Mouse (Mus musculus): Measurements from ENCODE around the gene Ksr1. TPM values are rescaled to one million over a fixed set of nuclear protein-coding genes. Genes with fewer than 3 reads are reported as not detected.

The Ksr1 gene
- polyA plus RNA-seq, 1 experiment: 14.5 TPM

DNA sequence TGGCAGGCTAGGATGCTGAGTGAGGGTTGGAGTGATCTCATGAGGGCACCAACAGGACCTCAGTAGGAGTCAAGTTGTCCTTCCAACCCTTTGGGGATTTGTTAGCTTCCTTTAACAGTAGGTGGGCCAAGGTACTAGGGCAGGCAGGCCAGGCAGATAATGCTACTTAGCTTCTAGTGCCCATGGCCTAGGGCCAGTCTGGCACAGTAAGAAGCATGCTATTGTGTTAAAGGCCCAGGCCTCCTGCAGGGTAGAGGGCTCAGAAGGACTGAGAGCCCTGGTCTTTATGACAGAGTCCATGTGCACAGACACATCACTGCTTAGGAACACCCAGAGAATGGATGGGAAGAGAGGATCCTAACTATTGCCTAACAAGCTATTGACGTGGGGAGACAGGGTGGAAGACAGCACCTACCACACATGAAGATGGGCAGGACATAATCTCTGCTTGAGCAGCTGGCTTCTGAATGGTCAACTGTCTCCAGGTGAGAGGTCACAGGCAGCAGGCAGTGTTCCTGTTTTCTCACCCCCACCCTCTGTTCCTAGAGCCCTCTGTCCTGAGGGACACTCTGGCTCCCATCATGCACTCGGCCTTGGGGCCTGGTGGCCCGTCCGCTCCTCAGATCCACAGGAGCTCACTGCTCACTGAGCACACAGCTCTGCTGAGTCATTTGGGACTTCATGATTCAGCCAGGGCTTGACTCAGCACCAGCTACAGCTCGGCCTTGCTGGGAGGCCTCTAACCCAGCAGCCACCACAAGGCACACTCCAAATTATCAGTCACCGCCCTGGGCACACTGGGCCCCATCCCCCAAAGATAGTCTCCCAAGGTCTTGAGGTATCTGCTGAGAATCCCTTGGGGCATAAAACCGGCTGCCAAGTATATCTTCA, 74.9 kb downstream of the Ksr1 start:
- no peak for TF ChIP-seq POLR2A (IDR thresholded peaks at IDR 0.05; ENCODE audit: low read depth, low read length)
- no peak for TF ChIP-seq CTCF (IDR thresholded peaks at IDR 0.05; ENCODE audit: extremely low read depth, insufficient read depth, insufficient read length, insufficient replicate concordance)
- Histone ChIP-seq H3K36me3 (ENCODE audit: control insufficient read depth, insufficient read depth, low read length) (no peaks in the 10 kb centered on the region), H3K4me1 (ENCODE audit: control insufficient read depth, insufficient read depth, insufficient read length) (peaks cover 6% of the 10 kb centered on the region; the same call in 1 of the 2 replicates), H3K27me3 (ENCODE audit: control insufficient read depth, insufficient read depth, low read length) (no peaks in the 10 kb centered on the region), H3K4me3 (ENCODE audit: extremely low read depth, insufficient read depth, insufficient read length) (no peak overlapping the region), H3K27ac (ENCODE audit: insufficient read depth, low read length) (no peak overlapping the region)
- 65% methylated on average over 7 of the region's 7 CpGs for WGBS
- DNase-seq (ENCODE audit: low read depth in 1 of 2, low spot score in 2 of 2): no peak

DNA sequence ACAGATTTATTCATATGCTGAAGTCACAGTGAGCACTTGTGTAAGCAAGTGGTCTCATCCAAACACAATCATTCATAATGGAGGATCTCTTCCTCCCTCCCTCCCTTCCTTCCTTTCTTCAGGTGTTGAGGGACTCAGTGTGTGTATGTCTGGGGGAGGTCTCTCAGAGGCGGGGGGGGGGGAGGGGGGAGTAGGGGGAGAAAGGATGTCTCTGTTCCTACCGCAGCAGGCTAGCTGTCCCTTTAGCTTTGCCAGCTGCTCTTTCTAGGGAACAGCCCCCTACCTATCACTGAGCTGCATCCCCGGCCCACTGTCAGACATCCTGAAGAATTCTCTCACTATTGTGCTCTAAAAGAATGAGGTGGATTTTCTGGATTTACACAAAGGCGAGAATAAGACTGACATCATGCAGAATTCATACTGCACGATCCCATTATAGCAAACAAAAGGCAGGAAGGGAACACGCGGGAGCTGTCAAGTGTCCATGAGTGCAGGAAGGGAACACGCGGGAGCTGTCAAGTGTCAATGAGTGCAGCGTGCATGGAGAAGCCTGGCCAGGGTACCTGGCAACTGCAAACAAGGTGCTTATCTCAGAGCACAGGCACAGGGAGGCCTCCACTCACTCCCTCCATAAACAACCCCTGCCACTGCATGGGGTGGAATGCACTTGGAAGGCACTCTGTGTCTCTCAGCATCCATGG, 76.6 kb downstream of the Ksr1 start:
- Histone ChIP-seq H3K4me1 (ENCODE audit: control insufficient read depth, insufficient read depth, insufficient read length) (no peaks in the 10 kb centered on the region), H3K4me3 (ENCODE audit: extremely low read depth, insufficient read depth, insufficient read length) (no peak overlapping the region), H3K27me3 (ENCODE audit: control insufficient read depth, insufficient read depth, low read length) (no peaks in the 10 kb centered on the region), H3K27ac (ENCODE audit: insufficient read depth, low read length) (no peak overlapping the region), H3K36me3 (ENCODE audit: control insufficient read depth, insufficient read depth, low read length) (no peaks in the 10 kb centered on the region)
- no peak for DNase-seq (ENCODE audit: low read depth in 1 of 2, low spot score in 2 of 2)
- TF ChIP-seq CTCF (IDR thresholded peaks at IDR 0.05; ENCODE audit: extremely low read depth, insufficient read depth, insufficient read length, insufficient replicate concordance) (no peak), POLR2A (IDR thresholded peaks at IDR 0.05; ENCODE audit: low read depth, low read length) (no peak)
- 89% methylated on average over 10 of the region's 10 CpGs for WGBS

DNA sequence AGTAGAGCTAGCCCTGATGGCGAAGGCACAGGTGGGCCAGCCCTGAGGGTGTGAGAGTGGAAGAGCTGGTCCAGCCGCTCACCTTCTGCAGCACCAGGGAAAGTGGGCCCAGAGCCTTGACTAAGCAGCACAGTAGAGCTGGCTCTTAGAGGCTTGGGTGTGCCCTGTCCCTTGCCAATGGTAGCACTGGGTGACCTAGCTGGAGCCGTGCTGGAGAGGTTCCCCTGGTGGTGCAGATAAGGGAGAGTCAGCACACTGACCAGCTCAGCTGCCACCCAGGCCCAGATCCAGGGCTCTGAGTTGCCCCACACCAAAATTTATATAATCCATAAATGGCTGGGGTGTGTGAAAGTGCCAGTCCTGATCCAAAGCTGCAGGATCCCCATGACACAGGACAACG, 79.0 kb downstream of the Ksr1 start:
- H3K36me3 ChIP-seq (ENCODE audit: control insufficient read depth, insufficient read depth, low read length): no peaks in the 10 kb centered on the region
- 92% methylated on average over 4 of the region's 4 CpGs for WGBS
- DNase-seq (ENCODE audit: low read depth in 1 of 2, low spot score in 2 of 2): no peak
- H3K27me3 ChIP-seq (ENCODE audit: control insufficient read depth, insufficient read depth, low read length): no peaks in the 10 kb centered on the region
- H3K4me1 ChIP-seq (ENCODE audit: control insufficient read depth, insufficient read depth, insufficient read length): no peaks in the 10 kb centered on the region
- no peak overlapping the region for H3K27ac ChIP-seq (ENCODE audit: insufficient read depth, low read length)
- TF ChIP-seq CTCF (IDR thresholded peaks at IDR 0.05; ENCODE audit: extremely low read depth, insufficient read depth, insufficient read length, insufficient replicate concordance) (no peak), POLR2A (IDR thresholded peaks at IDR 0.05; ENCODE audit: low read depth, low read length) (no peak)
- no peak overlapping the region for H3K4me3 ChIP-seq (ENCODE audit: extremely low read depth, insufficient read depth, insufficient read length)

DNA sequence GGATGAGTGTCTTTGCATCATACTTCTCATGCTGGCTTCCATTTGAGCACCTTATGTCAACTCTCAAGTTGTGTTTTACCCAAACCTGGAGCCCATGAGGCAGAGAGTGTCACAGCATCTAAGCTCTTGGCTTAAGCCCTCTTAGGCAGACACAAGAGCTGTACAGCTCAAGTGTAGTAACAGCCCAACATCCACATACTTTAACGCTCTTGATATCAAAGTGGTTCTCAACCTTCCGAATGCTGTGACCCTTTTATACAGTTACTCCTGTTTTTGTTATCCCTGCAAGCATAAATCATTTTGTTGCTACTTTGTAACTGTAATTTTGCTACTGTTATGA, 80.0 kb downstream of the Ksr1 start:
- 89% methylated on average over 2 of the region's 2 CpGs for WGBS
- H3K4me1 ChIP-seq (ENCODE audit: control insufficient read depth, insufficient read depth, insufficient read length): no peaks in the 10 kb centered on the region

DNA sequence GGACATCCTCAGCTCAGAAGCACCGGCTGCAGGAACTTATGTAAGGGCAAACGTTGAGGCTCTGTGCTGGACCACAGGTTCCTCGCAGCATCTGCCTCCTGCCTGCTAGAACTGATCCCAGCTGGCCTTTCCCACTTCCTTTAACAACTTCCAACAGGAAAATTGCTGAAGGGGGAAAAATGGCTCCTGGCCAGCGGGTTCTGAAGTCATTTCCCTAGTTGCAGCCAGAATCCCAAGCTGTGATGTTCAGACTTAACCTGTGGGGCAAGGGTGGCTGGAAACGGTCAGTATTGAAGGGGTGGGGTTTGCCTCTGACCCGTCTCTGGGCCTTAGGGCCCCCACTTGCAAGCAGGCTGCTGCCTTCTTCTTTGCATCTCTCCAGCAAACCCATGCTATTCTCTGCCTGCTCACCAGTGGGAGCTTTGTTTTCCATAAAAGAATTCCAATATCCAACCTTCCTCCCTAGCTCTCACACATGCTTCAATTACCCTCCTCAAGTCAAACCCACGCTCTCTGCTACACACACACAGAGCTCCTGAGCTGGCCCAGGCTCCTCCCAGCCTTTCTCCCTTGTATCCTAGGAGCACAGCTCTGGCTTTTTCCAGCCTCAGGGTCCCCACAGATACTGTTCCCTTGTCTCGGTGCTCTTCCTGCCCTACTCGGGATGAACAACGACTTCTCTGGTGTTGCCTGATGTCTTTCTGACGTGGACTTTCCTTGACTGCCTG, 80.6 kb downstream of the Ksr1 start:
- no peak for TF ChIP-seq CTCF (IDR thresholded peaks at IDR 0.05; ENCODE audit: extremely low read depth, insufficient read depth, insufficient read length, insufficient replicate concordance)
- TF ChIP-seq POLR2A (IDR thresholded peaks at IDR 0.05; ENCODE audit: low read depth, low read length): no peak
- DNase-seq (ENCODE audit: low read depth in 1 of 2, low spot score in 2 of 2): no peak
- Histone ChIP-seq H3K36me3 (ENCODE audit: control insufficient read depth, insufficient read depth, low read length) (no peaks in the 10 kb centered on the region), H3K27me3 (ENCODE audit: control insufficient read depth, insufficient read depth, low read length) (no peaks in the 10 kb centered on the region), H3K4me1 (ENCODE audit: control insufficient read depth, insufficient read depth, insufficient read length) (no peaks in the 10 kb centered on the region), H3K27ac (ENCODE audit: insufficient read depth, low read length) (no peak overlapping the region), H3K4me3 (ENCODE audit: extremely low read depth, insufficient read depth, insufficient read length) (no peak overlapping the region)
- 83% methylated on average over 11 of the region's 11 CpGs for WGBS

More for the DNA sequence above, 80.0 kb downstream of the Ksr1 start:
- Histone ChIP-seq H3K36me3 (ENCODE audit: control insufficient read depth, insufficient read depth, low read length) (no peaks in the 10 kb centered on the region), H3K27me3 (ENCODE audit: control insufficient read depth, insufficient read depth, low read length) (no peaks in the 10 kb centered on the region), H3K4me3 (ENCODE audit: extremely low read depth, insufficient read depth, insufficient read length) (no peak overlapping the region), H3K27ac (ENCODE audit: insufficient read depth, low read length) (no peak overlapping the region)
- TF ChIP-seq POLR2A (IDR thresholded peaks at IDR 0.05; ENCODE audit: low read depth, low read length) (no peak), CTCF (IDR thresholded peaks at IDR 0.05; ENCODE audit: extremely low read depth, insufficient read depth, insufficient read length, insufficient replicate concordance) (no peak)
- no peak for DNase-seq (ENCODE audit: low read depth in 1 of 2, low spot score in 2 of 2)

DNA sequence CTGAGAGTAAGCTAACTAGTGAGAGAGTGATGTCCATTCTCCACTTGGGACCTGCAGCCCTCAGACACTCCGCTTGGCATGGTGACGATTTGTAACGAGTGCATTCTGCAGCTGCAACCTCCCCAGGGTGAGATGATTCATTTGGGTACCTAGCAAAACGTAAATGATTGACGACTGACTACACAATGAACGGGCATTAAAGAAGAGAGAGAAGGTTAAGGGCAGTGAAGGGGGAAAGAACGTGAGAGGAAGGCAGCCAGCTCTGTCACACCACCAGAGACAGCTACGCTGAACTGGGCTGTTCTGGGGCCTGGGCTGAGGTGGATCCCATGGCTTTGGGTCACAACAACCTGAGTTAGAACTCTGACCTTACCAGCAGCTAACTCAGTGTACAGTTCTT, 81.9 kb downstream of the Ksr1 start:
- TF ChIP-seq POLR2A (IDR thresholded peaks at IDR 0.05; ENCODE audit: low read depth, low read length) (no peak), CTCF (IDR thresholded peaks at IDR 0.05; ENCODE audit: extremely low read depth, insufficient read depth, insufficient read length, insufficient replicate concordance) (no peak)
- H3K27ac ChIP-seq (ENCODE audit: insufficient read depth, low read length): no peak overlapping the region
- no peak overlapping the region for H3K4me3 ChIP-seq (ENCODE audit: extremely low read depth, insufficient read depth, insufficient read length)
- no peaks in the 10 kb centered on the region for H3K36me3 ChIP-seq (ENCODE audit: control insufficient read depth, insufficient read depth, low read length)
- peaks cover 5% of the 10 kb centered on the region; the same call in 1 of the 2 replicates for H3K4me1 ChIP-seq (ENCODE audit: control insufficient read depth, insufficient read depth, insufficient read length)
- DNase-seq (ENCODE audit: low read depth in 1 of 2, low spot score in 2 of 2): no peak
- WGBS: 90% methylated on average over 8 of the region's 8 CpGs
- no peaks in the 10 kb centered on the region for H3K27me3 ChIP-seq (ENCODE audit: control insufficient read depth, insufficient read depth, low read length)
